Mouse (Mus musculus): ENCODE data around the gene Eipr1.

DNA sequence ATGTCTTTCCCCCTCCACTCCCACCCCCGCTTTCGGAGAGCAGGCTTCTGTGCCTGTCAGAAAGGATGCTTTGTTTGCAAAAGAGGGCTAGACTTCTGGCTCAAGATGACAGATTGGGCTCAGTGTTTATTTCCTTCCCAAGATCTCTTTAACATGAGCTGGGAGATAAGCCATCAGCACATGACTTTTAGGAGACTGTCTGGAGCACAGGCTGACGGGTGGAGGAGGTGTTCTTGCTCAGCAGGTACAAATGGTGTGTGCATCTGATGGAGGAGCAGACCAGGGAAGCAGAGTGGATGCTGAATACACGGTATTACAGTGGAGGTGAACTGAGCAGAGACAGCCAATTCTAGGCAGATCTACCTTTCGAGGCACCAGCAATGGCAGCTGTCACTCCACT is 139.9 kb downstream of the Eipr1 start:
- no peak for TF ChIP-seq POLR2A (IDR thresholded peaks at IDR 0.05; ENCODE audit: low read depth, low read length)
- TF ChIP-seq CTCF (conservative IDR thresholded peaks at IDR 0.05 in 1 of 2, IDR thresholded peaks at IDR 0.05 in 1 of 2; ENCODE audit: low read depth in 2 of 2, low read length in 2 of 2) = no peak
- no peak for TF ChIP-seq EP300 (IDR thresholded peaks at IDR 0.05; ENCODE audit: low read length)
- no peak for TF ChIP-seq NRF1 (IDR thresholded peaks at IDR 0.05; ENCODE audit: low read depth, low read length)

Measured in CH12.LX (cell line).